Mouse (Mus musculus) hindbrain, postnatal 0 days (tissue): ENCODE measurements around the gene Ppm1g. TPM values are rescaled to one million over a fixed set of nuclear protein-coding genes. Genes with fewer than 3 reads are reported as not detected.
A peak's percentile ranks its signal among the peaks of the same experiment; 100 is the strongest.

Experiments used
- ATAC-seq: fragments of 200-750 bp; cut with Nextera tagmentation; 2 replicates; pipeline ENCODE4 v1.8.0; 2017; ENCODE audit warnings: mild to moderate bottlenecking, moderate TSS enrichment, moderate library complexity
- DNase-seq: peaks from one replicate; pipeline ENCODE4 v3.0.0-alpha.2; 2015; ENCODE audit warnings: low spot score
- H3K27ac ChIP-seq: fragments of 300-500 bp; sonication (generic); 2 replicates; pipeline ENCODE4 v1.5.1; 2014; ENCODE audit warnings: mild to moderate bottlenecking
- H3K27me3 ChIP-seq: fragments of 300-500 bp; sonication (generic); 2 replicates; pipeline ENCODE4 v1.6.1; 2014; ENCODE audit warnings: low read length, mixed read lengths; ENCODE audit not compliant: insufficient read depth
- H3K36me3 ChIP-seq: fragments of 300-500 bp; sonication (generic); 2 replicates; pipeline ENCODE4 v1.6.1; 2014; ENCODE audit warnings: low read length, mixed read lengths; ENCODE audit not compliant: insufficient read depth
- H3K4me1 ChIP-seq: fragments of 300-500 bp; sonication (generic); 2 replicates; pipeline ENCODE4 v1.6.1; 2014; ENCODE audit warnings: antibody characterized with exemption, low read length, mixed read lengths; ENCODE audit not compliant: insufficient read depth
- H3K4me2 ChIP-seq: fragments of 300-500 bp; sonication (generic); 2 replicates; pipeline ENCODE4 v1.6.1; 2014; ENCODE audit warnings: low read depth, mild to moderate bottlenecking, low read length, moderate library complexity, mixed read lengths
- H3K4me3 ChIP-seq: fragments of 300-500 bp; sonication (generic); 2 replicates; pipeline ENCODE4 v1.5.1; 2014; ENCODE audit warnings: low read length
- H3K9ac ChIP-seq: fragments of 300-500 bp; sonication (generic); replicated peaks from 2 replicates; pipeline ENCODE4 v1.6.1; 2014; ENCODE audit warnings: mild to moderate bottlenecking, low read length, moderate library complexity, mixed read lengths
- H3K9me3 ChIP-seq: fragments of 300-500 bp; sonication (generic); 2 replicates; pipeline ENCODE4 v1.6.1; 2016; ENCODE audit warnings: low read length, mixed read lengths
- CTCF ChIP-seq: IDR thresholded peaks from 2 replicates; pipeline ENCODE4 v1.5.1; 2016; ENCODE audit warnings: antibody characterized with exemption, control low read depth, low read depth
- WGBS: fragments of 180-500 bp; shearing (Covaris S2); extraction: QIAGEN DNeasy Blood & Tissue Kit; methylation state at CpG from one replicate; pipeline ENCODE4 v1.1.7; 2014; 5-methylcytosine and 5-hydroxymethylcytosine counted together
- polyA plus RNA-seq: library from polyadenylated mRNA; unstranded; fragments of >200 nt; fragmentation: Nextera tagmentation; extraction: Ambion mirVana; gene quantifications from 2 replicates; pipeline ENCODE4 v1.2.1, GENCODE M21; 2015
- total RNA-seq: library from RNA; depleted of rRNA; stranded (reverse); fragments of >200 nt; gene quantifications from 2 replicates; pipeline ENCODE4 v1.2.3, GENCODE M21; 2014

Gene Ppm1g
- total and polyA plus RNA-seq, 2 experiments from 2014 or later = 67.4 to 157 TPM

- ATAC-seq (no peak), DNase-seq (no peak)
- Histone ChIP-seq H3K27ac (no peak overlapping the region), H3K9me3 (no peaks in the 10 kb centered on the region), H3K27me3 (no peaks in the 10 kb centered on the region), H3K4me2 (no peak overlapping the region), H3K36me3 (peaks cover 55% of the 10 kb centered on the region), H3K4me1 (no peaks in the 10 kb centered on the region), H3K4me3 (no peak overlapping the region), H3K9ac (no peak overlapping the region)
- 83% methylated on average over 7 of the region's 7 CpGs for WGBS
- TF ChIP-seq CTCF = no peak
These were observed 34.0 kb upstream of the Ppm1g start for GRCm38 (mm10) chr5:31254452-31254851.

DNA sequence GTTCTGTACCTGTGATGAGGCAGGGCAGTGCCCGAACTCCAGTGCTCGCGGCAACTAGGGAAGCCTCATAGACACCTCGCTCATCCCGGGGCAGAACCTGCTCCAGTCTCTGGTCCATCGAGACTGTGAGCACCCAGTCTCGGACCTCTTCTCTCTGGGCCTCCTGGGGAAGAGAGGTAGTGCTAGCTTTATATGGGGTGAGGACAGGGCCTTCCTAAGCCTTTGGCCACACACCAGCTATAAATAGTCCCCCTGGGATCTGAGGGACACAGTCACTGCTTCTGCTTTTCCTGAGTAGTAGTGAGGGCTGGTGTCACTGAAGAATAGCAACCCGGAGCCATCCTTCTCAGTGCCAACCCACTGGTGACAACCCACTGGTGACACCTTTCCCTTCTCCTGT, 33.3 kb upstream of the Ppm1g start:
- no peaks in the 10 kb centered on the region for H3K27me3 ChIP-seq
- H3K4me1 ChIP-seq = no peaks in the 10 kb centered on the region
- DNase-seq (no peak), ATAC-seq (no peak)
- no peak overlapping the region for H3K27ac ChIP-seq
- WGBS = 94% methylated on average over 8 of the region's 8 CpGs
- H3K36me3 ChIP-seq = peaks cover 58% of the 10 kb centered on the region
- no peak overlapping the region for H3K4me2 ChIP-seq
- no peaks in the 10 kb centered on the region for H3K9me3 ChIP-seq
- no peak overlapping the region for H3K9ac ChIP-seq
- no peak for TF ChIP-seq CTCF
- no peak overlapping the region for H3K4me3 ChIP-seq

DNA sequence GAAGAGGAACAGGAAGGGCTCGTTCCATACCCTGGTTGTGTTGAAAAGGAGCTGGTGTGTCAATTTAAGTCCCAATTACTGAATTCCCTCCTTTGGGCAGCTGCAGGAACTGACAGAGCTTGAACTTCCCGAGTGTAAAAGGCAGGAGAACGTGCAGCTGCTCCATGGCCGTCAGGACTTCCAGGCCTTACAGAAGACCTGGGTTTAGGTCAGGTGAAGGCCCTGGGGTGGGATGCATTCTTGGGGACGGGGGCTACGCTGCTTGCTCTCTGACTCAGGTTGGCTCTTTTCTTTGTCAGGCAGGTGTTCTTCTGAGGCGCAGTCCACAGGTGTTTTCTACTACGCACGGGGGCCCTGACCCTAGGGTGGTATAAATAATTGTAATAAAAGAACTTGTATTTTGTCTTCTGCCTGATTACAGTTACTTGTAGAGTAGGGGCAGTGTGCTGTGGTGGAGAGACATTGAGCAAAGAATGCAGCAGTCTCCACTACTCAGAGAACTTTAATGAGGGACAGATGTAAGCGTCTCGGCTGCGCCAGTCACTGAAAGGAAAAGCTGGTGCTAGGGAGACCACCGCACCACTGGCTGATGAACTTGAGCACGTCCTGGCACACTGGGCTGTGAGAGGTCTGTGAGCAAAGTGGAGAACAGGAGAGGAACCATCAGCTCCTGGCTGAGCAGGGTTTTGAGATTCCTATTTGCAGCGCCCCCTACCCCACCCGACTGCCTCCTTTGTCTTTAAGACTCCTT, 32.5 kb upstream of the Ppm1g start:
- Histone ChIP-seq H3K27ac (no peak overlapping the region), H3K36me3 (peaks cover 66% of the 10 kb centered on the region), H3K4me3 (no peak overlapping the region), H3K27me3 (no peaks in the 10 kb centered on the region), H3K4me2 (no peak overlapping the region), H3K9ac (no peak overlapping the region), H3K9me3 (no peaks in the 10 kb centered on the region), H3K4me1 (no peaks in the 10 kb centered on the region)
- no peak for ATAC-seq
- no peak for DNase-seq
- WGBS = 87% methylated on average over 16 of the region's 16 CpGs
- TF ChIP-seq CTCF = no peak

DNA sequence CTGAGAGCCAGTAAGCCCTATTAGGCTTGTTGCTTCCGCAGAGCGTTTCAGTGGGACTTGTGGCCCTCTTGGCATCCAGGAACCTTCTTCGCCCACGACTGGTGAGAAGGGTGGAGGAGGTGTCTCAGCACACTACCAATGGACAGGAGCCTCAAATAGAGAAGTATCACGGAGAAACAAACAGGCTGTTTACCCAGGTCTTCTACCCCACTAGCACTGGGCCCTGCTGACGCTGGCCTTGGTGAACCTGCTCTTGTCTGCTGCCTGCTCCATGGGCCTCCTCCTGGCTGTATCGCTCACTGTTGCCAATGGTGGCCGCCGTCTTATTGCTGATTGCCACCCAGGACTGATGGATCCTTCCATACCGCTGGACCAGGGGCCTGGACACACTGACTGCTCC, 31.7 kb upstream of the Ppm1g start:
- Histone ChIP-seq H3K9ac (no peak overlapping the region), H3K9me3 (no peaks in the 10 kb centered on the region), H3K27me3 (no peaks in the 10 kb centered on the region), H3K4me1 (no peaks in the 10 kb centered on the region), H3K4me3 (no peak overlapping the region), H3K36me3 (peaks cover 66% of the 10 kb centered on the region), H3K27ac (no peak overlapping the region), H3K4me2 (no peak overlapping the region)
- TF ChIP-seq CTCF = no peak
- no peak for DNase-seq
- WGBS = 61% methylated on average over 10 of the region's 10 CpGs
- peak; percentile 1; the same call in 1 of the 2 replicates for ATAC-seq

GRCm38 (mm10) chr5:31251541-31252101, 31.1 kb upstream of the Ppm1g start, which contains the start of gene Krtcap3:
TSS of gene Krtcap3 (plus strand) at chr5:31251691.
- ATAC-seq (peak; percentile 64), DNase-seq (peak; percentile 45)
- Histone ChIP-seq H3K4me1 (no peaks in the 10 kb centered on the region), H3K27me3 (no peaks in the 10 kb centered on the region), H3K36me3 (peaks cover 67% of the 10 kb centered on the region), H3K4me3 (no peak within 1 kb of the TSS), H3K4me2 (no peak within 1 kb of the TSS), H3K27ac (no peak within 1 kb of the TSS), H3K9ac (no peak within 1 kb of the TSS), H3K9me3 (no peaks in the 10 kb centered on the region)
- WGBS = 21% methylated on average over 44 of the region's 47 CpGs
- 0 out of 2 replicates have a peak, but pooled peaks have one; percentile 2 for TF ChIP-seq CTCF

DNA sequence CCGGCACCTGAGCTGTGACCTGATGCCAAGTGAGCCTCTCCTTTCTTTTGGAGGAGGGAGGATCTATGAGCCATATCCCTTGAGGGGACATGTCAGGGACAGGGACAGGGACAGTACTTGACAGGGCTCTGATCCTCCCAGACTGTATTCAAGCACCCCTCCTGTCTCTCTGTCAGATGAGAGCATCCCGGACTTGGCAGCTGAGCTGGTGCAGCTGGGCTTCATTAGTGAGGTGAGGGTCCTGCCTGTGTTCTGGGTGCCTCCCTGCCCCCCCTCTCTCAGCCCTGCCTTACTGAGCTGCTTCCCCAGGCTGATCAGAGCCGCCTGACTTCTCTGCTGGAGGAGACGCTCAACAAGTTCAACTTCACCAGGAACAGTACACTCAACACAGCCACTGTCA, 30.2 kb upstream of the Ppm1g start:
- ATAC-seq (peak; percentile 45; the same call in 1 of the 2 replicates), DNase-seq (no peak)
- Histone ChIP-seq H3K27me3 (no peaks in the 10 kb centered on the region), H3K4me3 (no peak overlapping the region), H3K4me2 (no peak overlapping the region), H3K9me3 (no peaks in the 10 kb centered on the region), H3K27ac (no peak overlapping the region), H3K4me1 (no peaks in the 10 kb centered on the region), H3K9ac (no peak overlapping the region), H3K36me3 (peaks cover 73% of the 10 kb centered on the region)
- WGBS = 56% methylated on average over 4 of the region's 4 CpGs
- TF ChIP-seq CTCF = no peak

DNA sequence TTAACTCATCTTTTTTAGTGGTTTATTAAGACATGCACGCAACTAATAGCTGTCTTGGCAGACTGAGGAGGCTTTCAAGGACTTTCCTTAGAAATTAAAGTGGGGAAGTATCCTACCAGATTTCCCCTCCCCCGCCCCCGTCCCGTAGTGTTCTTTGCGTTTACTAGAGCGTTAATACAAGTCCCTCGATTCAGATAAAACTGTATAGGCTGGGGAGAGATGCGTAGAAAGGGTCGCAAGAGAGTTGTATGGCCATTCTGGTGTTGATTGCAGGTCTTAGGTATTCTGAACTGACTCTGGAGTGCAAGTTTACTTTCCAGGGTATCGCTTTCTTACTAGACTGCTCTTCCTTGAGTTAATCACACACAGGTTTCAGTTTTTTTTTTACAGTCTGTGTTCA, 21.7 kb upstream of the Ppm1g start:
- TF ChIP-seq CTCF = no peak
- Histone ChIP-seq H3K27ac (no peak overlapping the region), H3K4me2 (peak overlapping the region; percentile 93), H3K4me1 (peaks cover 5% of the 10 kb centered on the region; the same call in 1 of the 2 replicates), H3K9me3 (no peaks in the 10 kb centered on the region), H3K36me3 (peaks cover 31% of the 10 kb centered on the region), H3K4me3 (peak overlapping the region; percentile 88), H3K27me3 (no peaks in the 10 kb centered on the region), H3K9ac (peak overlapping the region; percentile 95; the same call in 1 of the 2 replicates)
- DNase-seq (no peak), ATAC-seq (no peak)
- 22% methylated on average over 10 of the region's 10 CpGs for WGBS
